ENCODE assay signal across 9 mouse cellular contexts in the genomic region with DNA sequence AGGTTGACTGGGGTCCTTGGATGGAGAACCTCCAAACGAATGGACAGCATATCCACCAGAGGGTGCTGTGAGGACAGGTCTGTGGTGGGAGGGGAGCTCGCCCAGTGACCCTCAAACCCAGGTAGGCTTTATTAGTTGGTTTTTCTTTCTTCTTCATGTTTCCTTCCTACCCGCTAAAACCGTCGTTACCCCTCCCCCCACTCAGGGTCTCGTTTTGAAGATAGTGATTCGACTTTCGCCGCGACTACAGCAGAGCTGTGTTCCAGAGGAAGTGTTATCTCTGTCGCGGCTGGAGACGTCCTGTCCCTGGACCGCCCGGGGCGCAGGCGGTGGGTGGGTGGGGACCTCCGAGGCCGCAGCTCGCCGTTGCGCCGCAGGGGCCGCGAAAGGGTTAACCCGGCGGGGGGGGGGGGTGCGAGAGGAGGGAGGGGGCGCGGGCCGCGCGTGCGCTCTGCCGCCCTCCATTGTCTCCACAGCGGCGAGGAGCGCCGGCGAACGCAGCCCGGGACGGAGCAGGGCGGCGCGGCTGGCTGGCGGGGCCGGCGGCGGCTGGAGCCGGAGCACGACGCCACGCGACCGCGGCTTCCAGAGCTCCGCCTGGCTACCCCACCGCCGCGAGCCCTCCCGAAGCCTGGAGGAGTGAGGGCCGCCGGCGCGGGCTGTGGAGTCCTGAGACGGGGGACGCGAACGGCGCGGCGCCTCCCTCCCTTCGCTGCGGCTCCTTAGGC. TPM values are rescaled to one million over a fixed set of nuclear protein-coding genes. Genes with fewer than 3 reads are reported as not detected.
A peak's percentile ranks its signal among the peaks of the same experiment; 100 is the strongest.
DNase-seq lines count a peak whose midpoint lies in the region; ATAC-seq and TF ChIP-seq lines count a peak whose summit lies in the region.
"Had no signal": no experiment of that assay in that cellular context is flagged by ENCODE, and none has a peak within 500 bp of the region (broad histone marks: within the 10 kb centered on the region; RNA-seq: fewer than 3 reads in every experiment).

No protein-coding gene starts in this region.

- no peaks in the 10 kb centered on the region for H3K36me3 ChIP-seq in spleen, adult 2 months (ENCODE audit: control insufficient read depth, insufficient read depth, low read length)
- H3K36me3 ChIP-seq in hindbrain, embryonic 10.5 days, result peaks cover 16% of the 10 kb centered on the region
- H3K36me3 ChIP-seq in liver, postnatal 0 days (replicated peaks; ENCODE audit: insufficient read depth, low read length), result no peaks in the 10 kb centered on the region

- peak overlapping the region; percentile 35; the same call in 1 of the 2 replicates for H3K9ac ChIP-seq in liver, postnatal 0 days (replicated peaks)

- H3K27me3 ChIP-seq in spleen, adult 2 months (ENCODE audit: control insufficient read depth, insufficient read depth, low read length), result no peaks in the 10 kb centered on the region
- no peaks in the 10 kb centered on the region for H3K27me3 ChIP-seq in hindbrain, embryonic 10.5 days (ENCODE audit: insufficient read depth, poor library complexity, severe bottlenecking)
- H3K27me3 ChIP-seq in liver, postnatal 0 days (ENCODE audit: insufficient read depth, low read length), result no peaks in the 10 kb centered on the region

- no peaks in the 10 kb centered on the region for H3K4me1 ChIP-seq in spleen, adult 2 months (ENCODE audit: control insufficient read depth, insufficient read depth, insufficient read length)
- H3K4me1 ChIP-seq in hindbrain, embryonic 10.5 days (replicated peaks), result peaks cover 3% of the 10 kb centered on the region; the same call in 1 of the 2 replicates
- H3K4me1 ChIP-seq in liver, postnatal 0 days (ENCODE audit: insufficient read depth), result no peaks in the 10 kb centered on the region

- peak overlapping the region; percentile 72 for H3K4me2 ChIP-seq in liver, postnatal 0 days (ENCODE audit: low read depth, low read length)

- no peak for TF ChIP-seq POLR2A in spleen, adult 2 months (IDR thresholded peaks at IDR 0.05; ENCODE audit: low read depth, low read length)

- TF ChIP-seq CTCF in spleen, adult 2 months (IDR thresholded peaks at IDR 0.05; ENCODE audit: extremely low read depth, insufficient read depth, insufficient read length, insufficient replicate concordance), result no peak
- peak; percentile 31; the same call in 1 of the 2 replicates for TF ChIP-seq CTCF in liver, postnatal 0 days (IDR thresholded peaks at IDR 0.05; ENCODE audit: low read depth)

- peak overlapping the region; percentile 5; the same call in 1 of the 2 replicates for H3K4me3 ChIP-seq in spleen, adult 2 months (ENCODE audit: extremely low read depth, insufficient read depth, insufficient read length)
- H3K4me3 ChIP-seq in hindbrain, embryonic 10.5 days, result peak overlapping the region; percentile 55
- H3K4me3 ChIP-seq in liver, postnatal 0 days (ENCODE audit: low read depth, low read length), result peak overlapping the region; percentile 47

- WGBS in spleen, adult 2 months, result 3% methylated on average over 53 of the region's 75 CpGs
- WGBS in hindbrain, embryonic 10.5 days, result under 1% methylated on average over 54 of the region's 75 CpGs
- WGBS in liver, postnatal 0 days (ENCODE audit: insufficient replicate concordance), result 2% methylated on average over 36 of the region's 75 CpGs

- H3K27ac ChIP-seq in spleen, adult 2 months (ENCODE audit: insufficient read depth, low read length), result no peak overlapping the region
- H3K27ac ChIP-seq in hindbrain, embryonic 10.5 days, result peak overlapping the region; percentile 89
- no peak overlapping the region for H3K27ac ChIP-seq in liver, postnatal 0 days (ENCODE audit: low read depth)

- DNase-seq in cerebellum, adult 9-10 months, result no peak
- DNase-seq in spleen, adult 2 months (ENCODE audit: low read depth in 1 of 2, low spot score in 2 of 2), result no peak
- DNase-seq in spleen, adult 12 weeks (ENCODE audit: low spot score), result no peak
- DNase-seq in hindbrain, embryonic 10.5 days (ENCODE audit: low spot score), result peak; percentile 74
- DNase-seq in liver, postnatal 0 days, result peak; percentile 58
- peak; percentile 80 for DNase-seq in yolk sac, embryonic 10.5 days (ENCODE audit: low spot score)
- DNase-seq in layer of hippocampus, postnatal 25 days (ENCODE audit: extremely low spot score in 1 of 2, low spot score in 1 of 2), result no peak

- ATAC-seq in cerebellum, adult (ENCODE audit: insufficient number of reproducible peaks, low FRiP score, low TSS enrichment), result 0 out of 2 replicates have a peak, but pooled peaks have one; percentile 40
- peak; percentile 75 for ATAC-seq in liver, postnatal 0 days

- no peak for TF ChIP-seq EP300 in liver, postnatal 0 days (IDR thresholded peaks at IDR 0.05; ENCODE audit: low read depth)

- peaks cover 69% of the 10 kb centered on the region for H3K9me3 ChIP-seq in hindbrain, embryonic 10.5 days
- H3K9me3 ChIP-seq in liver, postnatal 0 days (ENCODE audit: low read length), result peaks cover 11% of the 10 kb centered on the region

RNA-seq across cellular contexts. Expression of gene Zfp978, which starts 45.8 kb away (rescaled TPM):
- not detected in 2 replicates for polyA plus RNA-seq in spleen, adult 2 months (2012; rRNA removed)
- polyA plus RNA-seq in hindbrain, embryonic 10.5 days (2016; fragmentation: Nextera tagmentation; extraction: Ambion mirVana), result not detected in 2 replicates
- not detected in 2 replicates for polyA plus RNA-seq in liver, postnatal 0 days (2015; fragmentation: Nextera tagmentation; extraction: Ambion mirVana)
- total RNA-seq in layer of hippocampus, postnatal 25 days (2021), result not detected
- total RNA-seq: left cerebral cortex, postnatal 10 days had no signal

Comparison
In these comparisons a context has a peak if more than half of its experiments do, and no peak if none do; other contexts are left out.
1. DNase-seq: peak in hindbrain, embryonic 10.5 days (single experiment), liver, postnatal 0 days (single experiment) and yolk sac, embryonic 10.5 days (single experiment); none in cerebellum, adult 9-10 months (single experiment), spleen, adult 2 months (0 of 2), spleen, adult 12 weeks (single experiment) and layer of hippocampus, postnatal 25 days (0 of 2).
2. H3K4me3 ChIP-seq: peak in every context shown above with its lines; median percentile 55 in hindbrain, embryonic 10.5 days; 47 in liver, postnatal 0 days; 5 in spleen, adult 2 months.